Mouse (Mus musculus) frontal cortex, postnatal 14 days (tissue): Measurements from ENCODE around the gene Krt84.

ENCODE experiments used
- DNase-seq, 2 experiments: peaks; one replicate each; pipeline ENCODE4 v3.0.0; 2022; ENCODE audit warnings: low spot score in 2 of 2

Gene Krt84

GRCm38 (mm10) chr15:101497181-101497580 is 35.4 kb downstream of the Krt84 start:
- no peak for DNase-seq

- DNase-seq = no peak
These were observed 37.4 kb downstream of the Krt84 start for GRCm38 (mm10) chr15:101495266-101495665.

GRCm38 (mm10) chr15:101494203-101494602 is 38.4 kb downstream of the Krt84 start:
- DNase-seq = no peak

GRCm38 (mm10) chr15:101493713-101494112 is 38.9 kb downstream of the Krt84 start:
- DNase-seq = no peak

GRCm38 (mm10) chr15:101492718-101493117 is 39.9 kb downstream of the Krt84 start:
- DNase-seq = no peak

- DNase-seq = no peak
These were observed 41.2 kb downstream of the Krt84 start, which contains the start of gene Krt83 for GRCm38 (mm10) chr15:101491431-101491830. Krt83 (minus strand) TSS chr15:101491512.

GRCm38 (mm10) chr15:101485911-101486635 is 46.5 kb downstream of the Krt84 start:
- DNase-seq = peak; percentile 18 to 22

GRCm38 (mm10) chr15:101484939-101485338 is 47.7 kb downstream of the Krt84 start:
- DNase-seq = no peak

- no peak for DNase-seq
These were observed 49.0 kb downstream of the Krt84 start for GRCm38 (mm10) chr15:101483646-101484045.

GRCm38 (mm10) chr15:101482056-101482455 is 50.6 kb downstream of the Krt84 start:
- no peak for DNase-seq

- no peak for DNase-seq
These were observed 53.0 kb downstream of the Krt84 start for GRCm38 (mm10) chr15:101479666-101480060.

GRCm38 (mm10) chr15:101479007-101479665 is 53.5 kb downstream of the Krt84 start:
- peak in 1 of 2 experiments; percentile 47 for DNase-seq
